Mouse (Mus musculus) urinary bladder, postnatal 36 days (tissue): ENCODE measurements at regions not wholly inside any gene's neighbourhood (a gene's known extent, or its start where the extent isn't known, plus 50 kb on each side); places are given as distances from the start of the nearest gene placed in this dataset.

Source experiments
- DNase-seq, 2 experiments: peaks; one replicate each; pipeline ENCODE4 v3.0.0; 2022; ENCODE audit warnings: low spot score in 2 of 2, mixed read lengths in 1 of 2

DNA sequence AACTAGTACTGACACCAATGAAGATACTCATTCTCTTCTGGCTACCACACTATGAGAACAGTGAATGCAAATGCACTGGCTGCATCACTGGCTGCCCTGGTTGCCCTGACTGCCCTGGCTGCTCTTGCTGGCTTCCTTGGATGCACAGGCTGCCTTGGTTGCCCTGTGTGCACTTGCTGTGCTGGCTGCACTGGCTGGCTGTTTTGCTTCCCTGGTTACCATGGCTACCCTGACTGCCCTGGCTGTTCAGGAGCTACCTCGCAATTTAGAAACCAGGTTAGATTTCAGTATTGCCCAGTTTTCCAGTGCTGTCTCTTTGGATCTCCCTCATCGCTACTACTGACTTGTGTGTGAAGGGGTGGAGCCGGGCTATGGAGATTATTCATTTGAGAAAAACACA, 175.7 kb downstream of the Fat4 start:
- DNase-seq: no peak

DNA sequence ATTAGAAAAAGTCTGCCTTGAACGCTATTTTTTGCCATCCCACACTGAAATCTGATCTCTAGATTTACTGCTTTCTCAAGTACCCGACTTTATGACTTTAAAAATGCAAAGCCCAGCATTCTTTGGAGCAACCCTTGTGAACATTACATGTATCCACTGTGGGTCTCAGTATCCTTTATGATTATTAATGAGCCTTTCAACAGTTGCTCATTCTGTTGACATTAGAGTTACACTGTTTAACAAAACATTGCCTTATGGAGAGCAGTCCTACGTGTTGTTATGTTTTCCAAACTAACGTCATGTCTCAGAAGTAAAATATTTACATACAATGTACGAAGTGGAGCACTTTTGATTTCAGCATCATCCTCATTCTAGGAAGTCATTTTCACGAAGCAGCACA, 178.7 kb downstream of the Fat4 start:
- no peak for DNase-seq

DNA sequence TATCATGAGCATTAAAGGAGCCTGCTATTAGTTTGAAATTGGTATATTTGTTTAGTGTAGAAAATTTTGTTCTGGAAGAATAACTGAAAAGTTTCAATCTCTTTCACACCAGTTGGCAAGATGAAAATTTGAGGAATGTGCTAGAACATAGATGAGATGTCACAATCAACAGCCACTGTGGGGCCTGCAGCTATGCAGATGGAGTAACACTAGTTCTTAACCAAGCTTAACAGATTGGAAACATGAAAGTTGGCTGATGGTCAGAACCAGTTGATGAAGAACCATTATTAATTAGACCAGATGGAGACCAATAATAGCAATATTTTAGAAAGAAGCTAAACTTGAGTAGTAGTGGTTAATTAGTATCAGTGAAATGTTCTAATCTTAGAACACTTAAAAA, 182.3 kb downstream of the Fat4 start:
- DNase-seq: no peak

DNA sequence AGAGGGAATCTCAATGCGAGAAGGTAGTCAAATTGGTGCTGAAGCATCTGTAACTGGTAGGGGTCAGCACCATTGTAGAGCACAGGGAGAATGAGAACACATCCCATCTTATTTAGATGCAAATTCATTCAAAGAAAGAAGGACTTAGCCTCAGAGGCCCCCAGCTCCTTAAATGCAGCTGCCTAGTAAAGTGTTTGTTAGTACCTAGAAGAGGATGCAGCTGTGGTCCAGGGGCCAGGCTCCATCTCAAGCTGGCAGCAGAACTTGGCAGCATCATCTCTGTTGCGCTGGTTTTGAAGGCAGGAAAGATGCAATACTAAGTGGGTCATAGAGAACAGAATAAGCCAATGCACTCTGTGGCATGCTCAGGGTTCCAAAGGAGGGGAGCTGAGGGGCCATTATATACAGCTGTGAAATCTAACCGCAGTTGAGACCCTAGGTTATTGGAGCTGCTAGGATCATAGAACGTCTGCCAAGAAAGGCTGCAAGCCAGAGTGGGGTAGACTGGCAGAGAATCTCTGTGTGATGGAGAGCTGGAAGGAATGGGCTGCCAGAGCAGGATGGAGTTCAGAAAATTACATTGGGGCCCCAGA, 196.0 kb downstream of the Fat4 start:
- no peak for DNase-seq

DNA sequence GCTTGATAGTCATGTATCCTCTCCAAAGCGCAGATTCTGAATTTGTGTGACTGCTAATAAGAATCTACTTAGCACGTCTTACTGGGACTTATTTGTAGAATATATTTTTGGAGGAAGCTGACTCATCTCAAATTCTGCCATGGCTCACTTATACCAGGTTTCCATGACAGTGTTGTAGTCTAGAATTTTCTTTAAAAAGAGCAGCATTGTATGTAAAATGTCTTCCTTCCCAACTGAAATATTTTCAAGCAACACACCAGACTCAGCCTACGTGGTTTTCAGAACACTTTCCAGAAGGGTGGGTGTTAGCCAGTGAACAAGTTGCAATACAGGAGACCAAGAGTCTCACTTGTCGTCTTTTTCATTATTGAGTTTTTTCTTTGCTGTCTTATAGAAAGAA, 202.2 kb downstream of the Fat4 start:
- DNase-seq: no peak

DNA sequence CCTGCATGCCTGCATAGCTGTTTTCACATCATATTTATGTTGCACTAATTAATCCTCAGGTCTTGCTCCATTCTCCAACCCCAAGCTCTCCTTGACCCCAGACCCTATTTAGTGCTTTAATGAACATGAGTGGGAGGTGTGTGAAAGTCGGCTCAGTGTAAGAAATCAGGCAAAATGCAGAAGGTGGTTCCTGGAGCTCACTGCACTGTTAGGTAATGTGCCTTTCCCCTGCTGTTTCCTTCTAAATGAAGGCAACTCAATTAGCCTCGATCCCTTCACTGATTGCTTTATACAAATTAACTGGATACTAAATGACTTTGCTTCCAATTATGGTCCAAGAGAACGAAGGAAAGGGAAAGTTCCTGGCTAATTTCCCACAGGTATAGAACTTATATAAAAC, 215.6 kb downstream of the Fat4 start:
- no peak for DNase-seq

DNA sequence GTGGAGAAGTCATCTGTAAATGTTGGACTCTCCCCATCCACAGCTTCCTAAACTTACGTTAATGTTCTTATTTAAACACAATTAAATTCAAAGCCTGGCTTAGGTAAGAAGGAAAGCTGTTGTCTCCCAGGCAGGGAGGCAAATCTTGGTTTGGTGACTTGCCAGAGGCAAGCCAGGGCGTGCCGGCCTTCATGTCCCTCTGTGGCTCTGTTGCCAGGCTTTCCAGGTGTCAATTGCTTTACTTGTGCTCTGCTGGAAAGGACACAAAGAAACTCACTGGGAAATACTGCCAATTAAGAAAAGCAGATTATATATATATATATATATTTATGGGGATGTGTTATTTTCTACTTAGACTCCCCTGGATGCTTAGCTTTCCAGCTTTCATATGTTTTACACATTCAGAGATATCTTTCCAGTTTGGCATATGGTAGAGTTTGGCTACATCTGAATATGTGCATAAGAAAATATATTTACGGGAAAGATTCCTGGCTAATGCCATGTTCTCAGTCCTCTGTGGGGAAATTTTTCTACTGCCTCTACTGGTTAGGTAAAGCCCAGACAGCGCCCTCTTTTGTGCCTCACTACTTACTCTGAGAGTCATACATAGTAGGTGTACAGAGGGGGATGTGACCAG, 223.1 kb downstream of the Fat4 start:
- DNase-seq: no peak

DNA sequence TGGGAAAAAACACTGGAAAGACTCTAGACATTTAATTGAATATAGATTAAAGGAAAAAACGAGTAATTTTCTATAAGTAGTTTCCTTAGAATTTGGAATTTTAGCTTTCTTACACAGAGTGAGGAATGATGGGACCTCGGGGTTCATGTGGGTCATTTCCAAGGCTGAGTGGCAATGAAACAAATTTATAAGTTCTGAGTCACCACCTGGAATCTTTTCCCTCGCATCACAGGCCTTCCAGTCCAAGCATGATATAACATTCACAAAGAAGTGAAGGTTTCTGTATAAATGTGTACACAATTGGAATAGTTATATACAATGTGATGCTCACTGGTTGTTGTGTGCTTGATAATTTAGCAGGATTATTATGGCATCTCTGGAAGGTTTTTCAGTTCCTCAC, 227.3 kb downstream of the Fat4 start:
- no peak for DNase-seq

DNA sequence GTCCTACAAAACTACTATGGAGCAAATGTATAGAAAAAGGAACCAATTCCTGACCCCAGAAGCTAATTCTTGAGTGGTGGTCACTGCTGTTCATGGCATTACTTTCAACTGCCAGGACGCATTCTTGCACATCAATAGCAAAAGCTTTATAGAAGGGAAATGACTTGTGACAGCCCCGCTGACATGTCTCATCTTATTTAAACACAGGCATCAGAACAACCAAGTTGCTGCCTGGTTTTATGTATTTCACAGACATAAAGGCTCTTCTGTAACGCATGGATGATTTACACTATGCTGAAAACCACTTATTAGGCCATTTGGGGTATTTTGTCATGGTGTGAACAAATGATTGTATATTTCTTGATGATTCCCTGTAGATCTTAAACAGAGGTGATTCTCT, 228.1 kb downstream of the Fat4 start:
- DNase-seq: no peak

DNA sequence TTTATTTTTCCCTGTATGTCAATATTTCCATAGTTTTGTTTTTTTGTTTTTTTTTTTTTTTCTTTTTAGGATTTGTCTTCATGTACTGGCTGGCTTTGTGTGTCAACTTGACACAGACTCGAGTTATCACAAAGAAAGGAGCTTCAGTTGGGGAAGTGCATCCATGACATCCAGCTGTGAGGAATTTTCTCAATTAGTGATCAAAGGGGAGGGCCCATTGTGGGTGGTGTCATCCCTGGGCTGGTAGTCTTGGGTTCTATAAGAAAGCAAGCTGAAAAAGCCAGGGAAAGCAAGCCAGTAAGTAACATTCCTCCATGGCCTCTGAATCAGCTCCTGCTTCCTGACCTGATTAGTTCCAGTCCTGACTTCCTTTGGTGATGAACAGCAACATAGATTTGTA, 228.7 kb downstream of the Fat4 start:
- no peak for DNase-seq

DNA sequence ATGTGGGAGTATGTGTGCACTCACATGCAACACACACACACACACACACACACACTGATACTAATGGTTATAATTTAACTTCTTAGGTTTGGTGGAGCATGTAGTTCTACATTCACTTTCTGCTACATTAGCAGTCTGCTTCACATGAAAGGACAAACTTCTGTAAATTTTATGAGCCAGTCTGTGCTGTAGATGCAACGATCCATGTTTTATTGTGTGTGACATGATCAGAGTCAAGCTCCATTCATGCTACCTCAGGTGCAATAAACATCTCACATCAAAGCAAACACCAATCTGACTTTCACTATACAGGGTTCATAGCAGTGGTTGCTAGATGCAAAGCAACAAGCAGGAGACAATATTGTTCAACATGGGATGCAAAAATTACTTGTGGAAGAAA, 235.5 kb downstream of the Fat4 start:
- DNase-seq: no peak

DNA sequence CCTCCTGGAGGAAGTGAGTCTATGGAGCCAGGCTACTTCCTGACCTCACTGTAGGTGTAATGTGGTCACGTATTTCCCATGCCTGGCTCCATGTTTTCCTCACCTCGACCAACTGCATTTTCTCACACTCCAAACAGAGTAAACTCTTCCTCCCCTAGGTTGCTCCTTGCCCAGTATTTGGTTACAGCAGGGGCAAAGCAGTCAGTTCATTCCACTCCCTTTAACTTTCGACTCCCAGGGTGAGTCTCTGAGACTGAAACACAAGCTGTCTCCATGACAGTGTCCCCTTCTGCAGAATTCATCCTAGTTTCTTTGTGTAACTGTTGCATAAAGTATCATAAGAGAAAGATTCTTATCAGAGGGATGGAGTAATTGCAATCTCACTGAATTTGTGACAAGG, 243.8 kb downstream of the Fat4 start:
- no peak for DNase-seq

DNA sequence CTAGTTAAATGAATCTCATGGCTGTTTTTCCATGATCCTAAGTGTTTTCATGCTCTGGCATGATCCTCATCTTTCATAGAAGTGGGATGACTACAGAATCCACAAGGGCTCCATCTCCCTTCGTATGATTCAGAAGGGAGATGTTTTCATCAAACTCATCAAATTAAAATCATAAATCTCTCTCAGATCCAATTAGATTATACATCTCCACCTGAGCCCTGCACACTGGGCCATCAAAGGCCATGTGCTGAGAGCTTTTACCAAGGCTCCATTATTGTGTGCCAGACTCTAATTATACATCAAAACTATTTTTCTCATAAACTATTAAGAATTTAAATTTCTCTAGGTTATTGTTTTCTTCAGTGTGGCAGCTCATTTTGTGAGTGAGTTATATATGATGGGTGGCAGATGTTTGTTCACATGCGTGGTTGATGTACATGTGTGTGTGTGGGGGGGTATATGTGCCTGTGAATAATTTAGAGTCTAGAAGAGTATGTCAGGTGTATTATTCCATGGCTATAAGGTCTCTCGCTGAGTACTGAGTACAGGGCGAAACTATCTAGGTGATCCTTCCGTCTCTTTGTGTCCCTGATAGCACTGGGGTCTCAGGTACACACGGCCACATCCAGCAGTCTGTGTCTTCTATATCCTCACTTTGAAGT, 278.4 kb downstream of the Fat4 start:
- no peak for DNase-seq

DNA sequence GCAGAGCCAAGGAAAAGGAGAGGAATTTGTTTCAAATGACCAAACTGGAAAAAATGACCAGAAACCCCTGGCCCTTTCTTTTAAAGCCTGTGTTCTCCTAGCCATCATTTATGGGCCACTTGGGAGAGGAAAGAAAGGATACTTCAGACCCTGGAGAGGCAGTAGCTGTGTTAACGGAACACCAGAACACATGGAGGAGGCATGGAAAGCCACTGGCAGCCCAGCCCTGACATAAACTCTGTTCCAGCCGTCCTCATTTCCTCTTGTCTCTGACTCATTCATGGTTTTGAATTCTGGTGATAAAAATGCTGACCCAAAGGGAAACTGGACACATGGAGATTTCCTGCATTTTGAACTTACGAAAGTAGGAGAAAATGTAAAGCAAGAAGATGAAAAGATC, 295.9 kb downstream of the Fat4 start:
- DNase-seq: no peak

DNA sequence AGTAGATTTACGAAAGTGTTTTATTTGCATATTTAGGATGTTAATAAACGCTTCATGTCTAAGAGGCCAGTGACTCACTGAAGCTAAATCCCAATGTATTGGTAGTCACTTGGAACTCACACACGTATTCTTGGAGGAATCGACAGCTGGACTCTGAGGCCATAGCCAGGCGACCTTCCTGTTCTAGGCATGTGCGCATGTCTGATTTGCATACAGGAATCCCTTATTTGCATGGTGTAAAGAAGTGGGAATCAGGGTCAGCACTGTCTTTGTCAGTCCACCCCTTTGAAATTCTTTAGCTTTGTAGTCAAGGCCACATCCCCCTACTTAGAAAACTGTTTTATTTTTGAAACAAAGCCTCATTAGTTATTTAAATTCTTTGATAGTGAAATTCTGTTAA, 308.4 kb downstream of the Fat4 start:
- no peak for DNase-seq

DNA sequence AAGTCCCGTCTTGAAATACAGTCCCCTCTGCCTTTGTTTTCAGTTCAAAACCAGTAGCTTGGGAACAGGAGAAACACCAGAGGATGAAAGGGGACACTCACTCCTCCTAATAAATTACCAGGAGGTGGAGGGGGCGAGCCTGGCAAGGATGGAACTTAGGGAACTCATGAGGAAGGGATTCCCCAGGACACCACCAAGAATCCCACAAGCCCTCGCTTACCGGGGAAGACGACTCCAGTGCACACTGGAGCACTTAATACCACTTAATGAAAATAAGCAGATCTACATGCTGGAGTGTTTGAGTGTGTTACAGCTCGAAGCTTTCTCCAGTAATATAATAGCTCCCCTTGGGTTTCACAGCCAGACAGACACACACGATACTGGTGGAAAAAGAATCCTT, 315.9 kb downstream of the Fat4 start:
- DNase-seq: no peak

DNA sequence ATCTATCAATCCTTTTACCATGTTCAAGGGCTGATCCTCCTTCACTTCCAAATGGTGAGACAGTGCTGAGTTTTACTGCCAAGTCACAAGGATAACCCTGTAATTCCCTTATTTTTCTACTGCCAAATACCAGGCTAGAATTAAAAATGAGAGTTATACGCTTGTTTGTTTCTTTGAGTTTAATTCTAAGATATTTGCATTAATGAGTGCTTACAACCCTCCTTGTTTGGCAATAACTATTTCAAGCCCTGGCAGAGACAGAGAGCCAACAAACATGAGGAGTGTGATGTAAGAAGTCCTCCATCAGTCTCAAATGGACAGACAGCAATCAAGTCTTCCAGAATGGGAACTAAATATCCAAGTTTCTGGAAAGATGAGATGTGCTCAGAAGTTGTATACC, 321.9 kb downstream of the Fat4 start:
- no peak for DNase-seq

DNA sequence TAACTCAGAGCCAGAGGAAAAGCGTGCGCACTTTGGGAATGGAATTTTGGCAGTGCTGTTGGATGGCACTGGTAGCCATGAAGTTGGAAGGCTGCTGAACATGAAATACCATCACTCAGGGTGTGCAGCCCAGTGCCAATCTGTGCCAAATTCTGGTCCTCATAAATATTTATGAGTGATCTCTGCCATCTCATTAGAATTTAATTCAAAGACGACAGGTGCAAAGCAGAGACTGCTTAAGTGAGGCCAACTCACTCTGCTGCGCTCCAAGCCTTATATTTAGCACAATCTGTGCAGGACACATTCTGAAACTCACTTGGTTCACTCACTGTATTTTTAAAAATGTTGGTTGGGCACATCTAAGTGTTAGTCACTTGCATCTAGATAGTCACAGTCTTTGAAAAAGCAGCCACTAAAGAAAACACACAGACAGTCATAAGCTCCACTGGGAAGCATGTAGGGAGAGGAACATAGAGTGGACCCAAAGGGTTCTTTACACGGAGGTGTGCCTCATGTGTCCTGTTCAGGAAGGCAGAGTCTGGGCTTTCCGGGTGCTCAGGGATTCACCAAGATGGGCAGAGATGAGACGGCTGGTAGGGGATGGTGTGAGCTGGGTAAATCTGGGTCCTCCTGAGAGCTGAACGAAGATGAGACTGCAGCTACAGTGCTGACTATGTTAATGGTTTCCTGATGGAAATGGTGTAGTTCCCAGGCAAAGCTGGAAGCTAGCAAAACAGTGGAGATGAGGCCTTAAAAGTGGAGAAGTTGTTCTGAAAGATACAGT, 322.8 kb downstream of the Fat4 start:
- DNase-seq: no peak

DNA sequence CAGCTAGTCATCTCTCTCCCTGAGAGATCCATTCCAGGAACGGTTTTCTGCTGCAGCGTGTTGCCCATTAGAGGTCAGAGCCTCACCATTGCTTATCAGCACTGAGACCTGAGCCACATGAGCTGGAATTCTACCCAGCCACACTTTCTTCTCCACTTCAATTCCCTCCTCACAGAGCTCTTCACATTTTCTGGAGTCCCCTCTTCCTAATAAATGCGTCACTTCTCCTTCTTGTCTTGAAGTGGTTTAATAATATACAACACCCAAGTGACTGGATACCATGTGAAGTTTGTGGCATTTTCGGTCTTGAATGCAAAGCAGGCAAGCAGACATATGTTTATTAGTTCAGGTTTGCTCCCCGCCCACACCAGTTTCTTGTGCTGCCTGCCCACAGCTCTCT, 324.9 kb downstream of the Fat4 start:
- no peak for DNase-seq

DNA sequence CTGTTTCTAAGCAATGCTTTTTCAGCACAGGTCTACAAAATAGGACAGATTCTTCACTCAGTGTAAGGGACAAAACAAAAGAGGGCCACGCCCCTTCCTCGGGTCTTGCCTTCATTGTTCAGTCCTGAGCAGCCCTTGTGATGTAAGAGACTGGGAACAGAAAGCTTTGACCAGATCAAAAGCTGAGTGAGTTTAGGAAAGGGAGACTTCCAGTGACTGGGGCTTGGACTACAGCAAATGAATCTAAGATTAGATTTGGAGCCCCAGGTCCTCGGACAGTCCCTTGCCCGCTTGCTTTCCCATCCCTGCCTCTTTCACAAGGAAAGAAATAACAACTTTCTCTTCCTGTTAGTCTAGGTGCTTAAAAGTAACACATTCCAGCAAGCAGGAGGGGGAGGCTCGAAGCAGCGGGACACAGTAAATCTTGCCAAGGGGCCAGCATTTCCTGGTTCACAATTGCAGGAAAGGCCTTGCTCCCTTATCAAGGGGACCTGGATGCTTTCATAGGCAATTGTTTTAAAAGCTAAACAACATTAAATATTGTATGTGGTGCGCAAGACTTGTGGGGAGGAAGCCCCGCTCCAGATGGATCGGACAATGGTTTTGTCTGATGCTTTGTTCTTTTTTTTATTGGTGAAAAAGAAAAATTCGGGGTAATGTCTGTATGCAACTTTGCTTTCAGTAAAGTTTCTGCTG, 333.4 kb downstream of the Fat4 start:
- DNase-seq: peak in 1 of 2 experiments; percentile 9

DNA sequence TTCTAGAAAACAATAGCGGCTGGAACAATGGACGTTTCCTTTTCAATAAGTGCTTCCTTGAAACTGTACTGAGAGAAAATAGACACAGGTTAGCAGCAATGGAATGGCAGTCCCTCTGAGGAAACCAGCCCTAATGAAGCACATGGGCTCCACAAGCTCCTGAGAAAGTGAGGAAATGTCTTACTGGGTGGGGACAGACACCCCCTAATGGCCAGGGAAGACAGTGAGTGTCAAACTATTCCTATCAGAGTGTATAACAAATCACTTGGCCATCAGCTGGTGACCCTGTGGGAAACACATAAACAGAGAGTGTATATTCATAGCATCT, 333.9 kb downstream of the Fat4 start:
- peak in 1 of 2 experiments; percentile 1 for DNase-seq

DNA sequence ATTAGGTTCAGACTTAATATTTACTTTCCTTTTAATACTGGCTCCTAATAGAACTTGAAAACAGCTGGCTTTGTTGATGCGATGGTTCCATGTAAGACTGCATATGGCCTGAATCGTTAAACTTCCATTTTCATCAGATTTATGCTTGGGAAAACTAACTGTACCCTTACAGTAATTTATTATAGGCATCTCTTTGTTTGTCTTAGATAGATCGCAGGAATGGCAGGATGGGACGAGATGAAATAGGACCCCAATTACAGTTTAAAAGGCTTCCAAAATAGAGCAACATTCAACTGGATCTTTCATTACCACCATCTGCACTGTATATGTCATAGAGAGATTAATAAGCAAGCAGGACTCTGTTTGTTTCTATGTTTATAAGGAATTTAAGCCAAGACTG, 335.3 kb downstream of the Fat4 start:
- DNase-seq: no peak
